Mouse (Mus musculus): Measurements from ENCODE around the gene Rrp36.
A peak's percentile ranks its signal among the peaks of the same experiment; 100 is the strongest.

The Rrp36 gene

DNA sequence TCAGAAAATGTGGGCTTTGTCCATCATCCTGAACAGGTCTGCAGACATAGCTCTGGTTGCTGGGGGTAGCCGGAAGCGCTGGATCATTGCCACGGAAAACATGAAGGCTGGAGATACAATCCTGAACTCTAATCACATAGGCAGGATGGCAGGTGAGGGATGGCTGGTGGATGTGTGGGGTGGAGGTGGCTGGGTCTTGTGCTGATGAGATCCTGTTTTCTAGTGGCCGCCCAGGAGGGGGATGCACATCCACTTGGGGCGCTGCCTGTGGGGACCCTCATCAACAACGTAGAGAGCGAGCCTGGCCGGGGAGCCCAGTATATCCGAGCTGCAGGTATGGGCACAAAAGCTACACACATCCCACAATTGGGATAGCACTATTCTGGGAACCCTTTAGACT lies 25.7 kb downstream of the Rrp36 start:
- DNase-seq (ENCODE audit: extremely low read depth, low read depth, low spot score) = no peak

DNA sequence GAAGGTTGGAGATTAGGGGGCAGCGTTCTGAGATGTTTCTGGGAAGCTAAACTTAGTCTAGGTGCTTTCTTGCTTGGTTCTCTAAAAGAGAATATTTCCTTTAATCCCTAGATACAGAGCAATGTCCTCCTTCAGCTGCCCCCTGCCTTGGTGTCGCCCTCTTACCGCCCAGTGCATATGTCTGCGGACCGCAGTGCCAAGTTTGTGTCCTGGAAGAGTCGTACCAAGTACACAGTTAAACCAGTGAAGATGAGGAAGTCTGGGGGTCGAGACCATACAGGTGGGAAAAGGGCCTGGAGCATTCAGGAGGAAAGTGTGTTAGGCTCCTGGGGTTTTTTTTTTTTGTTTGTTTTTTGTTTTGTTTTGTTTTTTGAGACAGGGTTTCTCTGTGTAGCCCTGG lies 26.9 kb downstream of the Rrp36 start:
- no peak for DNase-seq (ENCODE audit: extremely low read depth, low read depth, low spot score)

GRCm38 (mm10) chr17:46646322-46646662 lies 27.9 kb downstream of the Rrp36 start:
- DNase-seq (ENCODE audit: extremely low read depth, low read depth, low spot score) = no peak

- peak; percentile 59 for DNase-seq (ENCODE audit: extremely low read depth, low read depth, low spot score)
Observed at GRCm38 (mm10) chr17:46645561-46646321, 28.4 kb downstream of the Rrp36 start, which contains the start of the genes Klc4 and Mrpl2. Gene Klc4 (minus strand): TSS chr17:46646022. Gene Mrpl2 (plus strand): TSS chr17:46646229.

DNA sequence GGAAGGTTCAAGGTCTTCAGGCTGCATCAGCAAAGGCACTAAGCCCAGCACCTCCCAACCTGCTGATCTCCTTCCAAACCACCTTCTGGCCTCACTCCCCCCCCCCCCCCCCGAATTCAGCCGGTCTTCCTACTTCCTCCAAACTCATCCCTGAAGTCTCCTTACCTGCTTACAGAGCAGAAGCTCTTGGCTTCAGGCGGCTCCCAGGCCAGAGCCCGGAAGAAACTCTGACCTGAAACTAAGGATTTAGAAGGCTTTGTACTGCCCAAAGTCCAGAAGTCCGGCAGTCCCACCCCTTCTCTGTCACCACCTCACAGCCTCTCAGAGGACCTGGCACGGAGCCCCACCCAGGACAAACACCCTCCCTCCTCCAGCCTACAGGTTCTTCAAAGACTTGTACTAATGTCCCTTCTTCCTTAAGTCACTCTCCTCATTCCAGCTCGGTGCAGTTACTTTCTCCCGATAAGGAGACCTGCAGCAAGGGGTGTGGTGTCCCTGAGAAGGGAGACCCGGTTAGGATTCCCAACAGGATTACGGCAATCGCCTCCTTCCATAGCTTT lies 29.2 kb downstream of the Rrp36 start:
- no peak for DNase-seq (ENCODE audit: extremely low read depth, low read depth, low spot score)

DNA sequence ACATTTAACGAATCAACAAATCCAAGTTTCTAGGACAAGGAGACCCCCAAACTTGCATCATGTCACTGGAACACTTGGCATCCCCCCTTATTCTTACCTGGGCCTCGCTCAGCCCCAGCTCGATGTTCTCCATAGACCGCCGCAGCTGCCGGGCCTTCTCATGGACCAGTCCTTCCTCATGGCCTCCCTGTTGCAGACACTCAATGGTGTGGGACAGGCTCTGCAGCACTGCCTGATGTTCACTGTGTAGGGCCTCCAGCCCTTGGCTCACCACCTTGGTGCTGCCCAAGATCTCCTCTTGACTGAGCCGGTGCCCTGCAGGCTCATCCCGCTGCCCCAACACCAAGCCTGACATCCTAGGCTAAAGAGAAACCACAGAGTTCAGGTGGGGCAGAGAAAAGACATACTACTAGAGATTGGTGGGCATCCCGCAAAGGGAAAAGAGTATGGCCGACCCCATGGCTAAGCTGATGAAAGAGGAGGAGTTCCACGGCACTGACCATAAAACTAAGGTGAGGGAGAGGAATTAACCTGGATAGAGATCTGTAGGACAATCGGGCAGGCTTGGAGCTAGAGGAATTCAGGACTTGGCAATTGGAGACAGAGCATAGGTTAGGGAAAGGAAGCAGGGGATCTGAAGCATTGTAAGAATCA lies 29.9 kb downstream of the Rrp36 start:
- DNase-seq (ENCODE audit: extremely low read depth, low read depth, low spot score) = no peak

DNA sequence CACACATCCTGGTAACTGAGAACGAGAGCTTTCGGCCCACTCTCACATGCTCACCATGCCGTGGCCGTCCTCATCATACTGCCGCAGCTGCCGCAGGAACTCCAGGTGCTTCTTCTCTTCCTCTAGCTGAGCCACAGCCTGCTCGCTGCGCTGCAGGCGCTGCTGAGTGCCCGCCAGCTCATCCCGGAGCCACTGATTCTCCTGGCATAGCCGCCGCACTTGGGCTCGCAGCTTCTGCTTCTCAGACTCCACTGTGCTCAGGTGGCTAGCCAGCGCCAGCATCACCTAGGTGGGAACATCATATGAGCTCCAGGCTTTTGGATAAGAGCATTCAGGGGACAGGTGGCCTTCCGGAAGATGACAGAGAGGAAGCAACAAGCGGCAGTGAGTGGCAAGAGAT lies 32.1 kb downstream of the Rrp36 start:
- no peak for DNase-seq (ENCODE audit: extremely low read depth, low read depth, low spot score)

GRCm38 (mm10) chr17:46639929-46640328 lies 34.2 kb downstream of the Rrp36 start:
- DNase-seq (ENCODE audit: extremely low read depth, low read depth, low spot score) = no peak

- DNase-seq (ENCODE audit: extremely low read depth, low read depth, low spot score) = no peak
Observed at GRCm38 (mm10) chr17:46636831-46637523, 37.2 kb downstream of the Rrp36 start.

DNA sequence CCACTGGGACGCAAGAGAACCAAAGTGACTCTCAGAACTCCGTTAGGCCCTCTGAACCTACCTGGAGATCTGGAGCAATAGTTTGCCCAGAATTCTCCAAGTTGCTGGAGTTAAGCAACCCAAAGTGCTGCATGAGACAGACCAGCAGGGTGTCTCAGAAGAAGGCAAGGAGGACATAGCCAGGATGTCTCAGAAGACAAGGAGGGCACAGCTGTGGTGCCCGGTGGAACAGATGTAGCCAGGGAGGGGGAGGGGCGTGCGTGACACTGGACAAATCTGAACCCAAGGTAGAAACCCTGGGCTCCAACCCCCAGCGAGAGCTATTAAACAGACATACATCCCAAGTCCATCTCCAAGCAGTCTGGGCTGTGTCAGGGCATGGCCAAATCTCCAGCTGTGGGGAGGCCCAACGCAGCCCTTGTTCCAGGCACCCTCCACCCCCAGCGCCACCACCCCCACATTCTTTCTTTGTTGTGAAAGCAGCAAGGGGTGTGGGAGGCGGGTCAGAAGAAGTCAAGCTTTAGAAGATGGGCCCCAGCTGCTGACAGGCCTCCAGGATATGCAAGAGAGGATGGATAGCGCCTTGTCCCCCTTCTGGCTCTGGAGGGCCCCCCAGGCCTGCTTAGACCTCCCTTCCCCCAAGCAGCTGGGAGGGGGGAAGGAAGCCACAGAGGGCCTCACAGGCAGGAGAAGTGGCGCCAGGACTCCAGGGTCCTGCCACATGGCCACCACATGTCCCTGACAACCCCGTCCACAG lies 44.3 kb downstream of the Rrp36 start:
- DNase-seq (ENCODE audit: extremely low read depth, low read depth, low spot score) = no peak

GRCm38 (mm10) chr17:46628791-46629684 lies 45.1 kb downstream of the Rrp36 start, which contains the start of gene Ptk7:
Gene Ptk7 (minus strand): TSS chr17:46629504.
- no peak for DNase-seq (ENCODE audit: extremely low read depth, low read depth, low spot score)

DNA sequence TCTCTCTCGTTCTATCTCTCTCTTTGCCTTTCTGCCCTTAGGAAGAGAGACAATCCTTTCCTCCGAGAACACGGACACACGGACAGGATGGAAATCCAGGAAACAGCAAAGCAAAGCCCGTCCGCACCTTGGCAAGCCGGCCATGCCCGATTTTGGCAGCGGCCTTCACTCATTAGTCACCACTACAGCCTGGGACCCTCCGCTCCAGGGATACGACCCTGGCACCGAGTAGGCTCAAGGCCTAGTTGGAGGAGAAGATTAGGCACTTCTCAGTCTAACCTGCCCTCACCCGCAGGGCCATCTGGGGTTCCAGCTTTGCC lies 45.7 kb downstream of the Rrp36 start:
- DNase-seq (ENCODE audit: extremely low read depth, low read depth, low spot score) = no peak

DNA sequence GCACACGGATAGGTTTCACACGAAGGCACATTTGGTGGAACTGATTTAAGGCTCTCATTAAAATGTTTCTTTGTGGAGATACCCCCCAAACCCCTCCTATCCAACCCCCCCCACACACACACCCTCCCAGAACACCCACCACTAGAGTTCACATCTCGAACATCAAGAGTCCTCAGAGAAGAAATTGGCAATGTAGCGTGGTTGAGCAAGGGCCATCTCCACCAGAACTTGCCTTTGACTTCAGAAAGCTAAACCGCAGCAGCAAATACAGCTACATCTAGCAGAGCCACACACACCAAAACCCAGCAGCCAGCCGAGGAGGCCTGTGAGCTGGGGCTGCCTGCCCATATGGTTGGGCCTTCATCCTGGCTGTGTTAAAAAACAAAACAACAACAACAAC lies 46.7 kb downstream of the Rrp36 start:
- no peak for DNase-seq (ENCODE audit: extremely low read depth, low read depth, low spot score)

DNA sequence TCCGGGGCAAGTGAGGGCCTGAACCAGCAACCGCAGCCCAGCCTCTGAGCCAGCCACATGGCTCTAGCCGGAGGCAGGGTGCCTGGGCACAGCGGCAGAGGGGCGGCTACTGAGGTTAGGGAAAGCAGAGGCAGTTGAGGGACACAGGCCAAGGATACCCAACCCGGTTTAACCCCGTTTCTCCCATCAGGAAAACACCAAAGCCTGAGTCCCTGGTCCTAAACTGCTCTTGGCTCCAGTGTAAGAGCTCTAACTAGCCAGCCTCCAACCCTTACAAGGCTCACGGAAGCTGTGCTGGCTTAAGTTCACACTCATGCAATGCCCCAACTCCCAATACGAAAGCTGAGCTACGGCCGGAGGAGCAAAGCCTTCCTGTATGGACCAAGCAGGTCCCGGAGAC lies 49.6 kb downstream of the Rrp36 start:
- DNase-seq (ENCODE audit: extremely low read depth, low read depth, low spot score) = no peak

DNA sequence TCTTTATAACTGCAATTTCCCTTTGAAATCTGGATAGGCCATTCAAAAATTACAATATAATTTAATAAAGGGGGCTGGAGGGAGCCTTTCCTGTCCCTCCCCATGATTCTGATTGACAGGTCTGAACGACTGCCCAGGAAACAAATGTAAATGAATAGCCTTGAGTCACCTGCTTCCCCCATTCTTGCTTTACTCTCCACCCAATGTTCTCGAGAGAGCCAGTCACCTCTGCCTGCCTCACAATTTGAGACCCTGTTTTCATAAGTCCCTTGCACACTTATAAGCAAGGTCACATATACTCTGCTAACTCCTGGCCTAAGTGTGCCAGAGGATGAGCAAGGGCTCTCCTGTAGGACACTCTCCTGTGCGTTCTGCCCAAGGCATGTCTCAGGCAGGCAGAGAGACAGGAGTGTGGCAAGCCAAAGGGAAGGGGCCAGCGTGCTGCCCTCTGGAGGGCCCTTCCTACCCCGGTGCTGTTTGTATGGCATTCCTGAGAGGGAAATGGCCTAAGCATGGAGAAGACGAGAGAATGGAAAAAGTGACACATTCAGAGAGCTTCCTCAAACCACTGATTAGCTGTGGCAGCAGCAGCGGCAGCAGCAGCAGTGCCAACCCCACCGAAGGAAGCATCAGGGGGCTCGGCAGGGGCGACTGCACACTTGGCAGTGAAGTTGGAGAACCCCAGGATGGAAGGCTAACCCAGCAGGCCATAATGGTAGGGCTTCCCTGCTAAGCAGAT lies 50.2 kb downstream of the Rrp36 start:
- DNase-seq (ENCODE audit: extremely low read depth, low read depth, low spot score) = no peak

GRCm38 (mm10) chr17:46622269-46622668 lies 51.9 kb downstream of the Rrp36 start:
- DNase-seq (ENCODE audit: extremely low read depth, low read depth, low spot score) = no peak

DNA sequence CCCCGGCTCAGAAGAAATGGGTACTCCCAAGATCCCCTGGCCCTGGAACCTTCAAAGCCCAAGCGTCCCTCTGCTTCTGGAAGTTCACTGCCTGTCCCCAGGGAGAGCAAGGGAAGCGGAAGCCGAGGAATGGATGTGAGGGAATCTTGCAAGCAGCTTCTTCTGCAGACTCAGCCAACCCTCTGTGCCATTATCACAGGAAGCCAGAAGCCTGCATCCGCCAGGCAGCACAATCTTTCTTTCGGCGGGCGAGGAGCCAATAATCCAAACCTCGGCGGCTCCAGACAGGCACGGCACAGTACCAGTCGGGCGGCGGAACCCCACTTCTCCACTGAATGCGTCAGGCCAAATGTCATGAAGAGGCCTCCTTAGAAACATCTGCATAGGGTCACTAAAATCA lies 52.8 kb downstream of the Rrp36 start:
- DNase-seq (ENCODE audit: extremely low read depth, low read depth, low spot score) = no peak

GRCm38 (mm10) chr17:46619683-46620357 lies 54.3 kb downstream of the Rrp36 start:
- peak; percentile 89 for DNase-seq (ENCODE audit: extremely low read depth, low read depth, low spot score)
